Mouse (Mus musculus): ENCODE results near the gene Wasf2. TPM values are rescaled to one million over a fixed set of nuclear protein-coding genes. Genes with fewer than 3 reads are reported as not detected.

Wasf2 gene
- total RNA-seq, 2 experiments from 2014 or later: 21.5 to 30.3 TPM

GRCm38 (mm10) chr4:133118775-133119375 lies 11.4 kb upstream of the Wasf2 start:
- no peak for DNase-seq (ENCODE audit: low spot score in 2 of 2)
- intact Hi-C loops (cut with DNase I): loop anchor here (10.0 kb wide), 1 partner anchor 174 kb away; no protein-coding TSS in a partner anchor

DNA sequence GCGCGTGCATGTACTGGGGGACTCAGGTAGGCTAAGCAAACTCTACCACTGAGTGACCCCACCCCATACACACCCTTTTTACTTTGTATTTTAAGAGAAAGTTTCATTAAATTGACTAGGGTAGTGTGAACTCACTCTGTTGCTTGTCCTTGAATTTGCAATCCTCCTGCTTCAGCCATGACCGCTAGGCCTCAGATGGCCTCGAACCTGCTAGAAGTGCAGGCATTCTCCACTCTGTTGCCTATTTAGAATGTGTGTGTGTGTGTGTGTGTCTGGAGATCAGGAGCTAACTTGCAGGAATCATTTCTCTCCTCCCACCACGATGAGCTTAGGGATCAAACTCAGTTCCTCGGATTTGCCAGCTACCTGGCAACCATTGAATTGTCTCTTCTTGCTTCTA lies 10.7 kb upstream of the Wasf2 start:
- DNase-seq (ENCODE audit: low spot score in 2 of 2): no peak
- intact Hi-C loops (cut with DNase I): loop anchor here (10.0 kb wide), 1 partner anchor 175 kb away; no protein-coding TSS in a partner anchor

DNA sequence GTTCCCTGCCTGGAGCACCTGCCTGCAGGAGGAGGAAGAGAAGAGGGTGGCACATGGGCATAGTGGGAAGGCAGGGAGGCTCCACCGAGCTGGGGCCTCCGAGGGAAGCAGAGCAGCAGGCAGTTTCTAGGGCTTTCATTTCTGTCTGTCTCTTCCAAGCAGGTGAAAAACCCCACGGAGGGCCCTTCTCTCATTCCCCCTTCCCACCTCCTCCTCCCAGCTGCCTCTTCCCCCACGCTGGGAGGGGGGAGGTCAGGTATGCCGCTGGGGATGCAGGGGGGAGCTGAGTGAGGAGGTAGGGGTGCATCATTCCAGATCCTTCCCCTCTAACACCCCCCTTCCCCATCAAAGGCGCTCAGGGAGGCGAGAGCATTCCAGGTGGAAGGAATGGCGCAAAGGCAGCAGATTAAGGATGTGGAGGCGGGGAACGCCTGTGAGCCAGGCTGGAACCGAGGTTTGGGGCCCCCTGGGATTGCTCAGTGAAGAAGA lies 9.4 kb upstream of the Wasf2 start:
- intact Hi-C loops (cut with DNase I): no loop called here
- peak in 1 of 2 experiments; percentile 30 for DNase-seq (ENCODE audit: low spot score in 2 of 2)

DNA sequence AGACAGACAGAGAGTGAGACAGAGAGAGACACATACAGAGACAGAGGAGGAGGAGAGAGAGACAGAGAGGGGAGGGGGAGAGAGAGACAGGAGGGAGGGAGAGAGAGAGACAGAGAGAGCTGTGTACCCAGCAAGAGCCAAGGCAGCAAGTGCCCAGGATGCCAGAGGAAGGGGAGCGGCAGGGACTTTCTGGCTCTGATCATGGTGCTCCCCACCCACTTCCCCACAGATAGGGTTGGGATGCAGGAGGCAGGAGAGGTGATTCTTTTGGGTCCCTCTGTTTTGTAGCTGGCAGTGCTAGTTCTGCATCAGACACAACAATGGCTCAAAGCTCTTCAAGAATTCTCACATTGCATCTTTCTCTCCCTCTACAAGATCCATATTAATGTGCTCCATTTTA lies 8.9 kb upstream of the Wasf2 start:
- no peak for DNase-seq (ENCODE audit: low spot score in 2 of 2)
- intact Hi-C loops (cut with DNase I): no loop called here

- intact Hi-C loops (cut with DNase I): no loop called here
- DNase-seq (ENCODE audit: low spot score in 2 of 2): no peak
Observed at GRCm38 (mm10) chr4:133121974-133122637, 8.2 kb upstream of the Wasf2 start.

DNA sequence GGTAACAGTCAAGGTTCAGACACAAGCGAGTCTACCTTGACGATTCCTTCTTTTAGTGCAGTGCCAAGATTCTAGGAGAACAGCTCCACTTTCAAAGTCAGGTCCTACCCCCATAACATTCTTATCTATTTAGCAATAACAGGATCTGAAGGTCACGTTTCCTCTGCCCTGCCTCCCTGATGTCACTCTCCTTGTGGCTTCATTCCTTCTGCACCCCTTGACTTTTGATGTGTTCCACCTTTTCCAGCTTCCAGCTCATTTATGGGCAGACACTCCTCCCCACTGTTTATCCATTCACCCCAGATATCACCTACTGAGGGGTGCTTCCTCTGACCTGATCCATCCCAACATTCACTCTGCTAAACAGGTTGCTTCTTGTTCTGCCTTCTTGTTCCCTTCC lies 3.2 kb upstream of the Wasf2 start:
- intact Hi-C loops (cut with DNase I): loop anchor here (5.0 kb wide), 1 partner anchor 115 kb away; the partner anchor contains the start of gene Ahdc1
- DNase-seq (ENCODE audit: low spot score in 2 of 2): no peak

DNA sequence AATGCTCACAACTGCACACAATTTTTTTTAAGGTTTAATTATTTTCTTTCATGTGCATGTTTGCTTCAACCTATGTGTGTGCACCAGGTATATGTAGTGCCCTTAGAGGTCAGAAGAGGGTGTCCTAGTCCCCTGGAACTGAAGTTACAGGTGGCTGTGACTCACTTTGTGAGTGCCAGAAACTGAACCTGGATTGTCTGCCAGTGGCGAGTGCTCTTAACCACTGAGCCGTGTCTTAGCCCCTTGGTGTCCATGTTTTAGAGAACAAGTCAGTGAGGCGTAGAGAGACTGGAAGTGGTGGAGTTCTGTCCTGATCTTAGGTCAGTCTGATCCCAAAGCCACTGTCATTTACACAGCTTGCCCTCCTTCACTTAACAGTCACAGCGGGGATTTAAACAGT lies 2.4 kb upstream of the Wasf2 start:
- intact Hi-C loops (cut with DNase I): loop anchor here (5.0 kb wide), 1 partner anchor 116 kb away; the partner anchor contains the start of gene Ahdc1
- no peak for DNase-seq (ENCODE audit: low spot score in 2 of 2)

- intact Hi-C loops (cut with DNase I): loop anchor here (5.0 kb wide), 1 partner anchor 117 kb away; the partner anchor contains the start of gene Ahdc1
- no peak for DNase-seq (ENCODE audit: low spot score in 2 of 2)
Observed at GRCm38 (mm10) chr4:133129391-133129790, 914 bp upstream of the Wasf2 start.

DNA sequence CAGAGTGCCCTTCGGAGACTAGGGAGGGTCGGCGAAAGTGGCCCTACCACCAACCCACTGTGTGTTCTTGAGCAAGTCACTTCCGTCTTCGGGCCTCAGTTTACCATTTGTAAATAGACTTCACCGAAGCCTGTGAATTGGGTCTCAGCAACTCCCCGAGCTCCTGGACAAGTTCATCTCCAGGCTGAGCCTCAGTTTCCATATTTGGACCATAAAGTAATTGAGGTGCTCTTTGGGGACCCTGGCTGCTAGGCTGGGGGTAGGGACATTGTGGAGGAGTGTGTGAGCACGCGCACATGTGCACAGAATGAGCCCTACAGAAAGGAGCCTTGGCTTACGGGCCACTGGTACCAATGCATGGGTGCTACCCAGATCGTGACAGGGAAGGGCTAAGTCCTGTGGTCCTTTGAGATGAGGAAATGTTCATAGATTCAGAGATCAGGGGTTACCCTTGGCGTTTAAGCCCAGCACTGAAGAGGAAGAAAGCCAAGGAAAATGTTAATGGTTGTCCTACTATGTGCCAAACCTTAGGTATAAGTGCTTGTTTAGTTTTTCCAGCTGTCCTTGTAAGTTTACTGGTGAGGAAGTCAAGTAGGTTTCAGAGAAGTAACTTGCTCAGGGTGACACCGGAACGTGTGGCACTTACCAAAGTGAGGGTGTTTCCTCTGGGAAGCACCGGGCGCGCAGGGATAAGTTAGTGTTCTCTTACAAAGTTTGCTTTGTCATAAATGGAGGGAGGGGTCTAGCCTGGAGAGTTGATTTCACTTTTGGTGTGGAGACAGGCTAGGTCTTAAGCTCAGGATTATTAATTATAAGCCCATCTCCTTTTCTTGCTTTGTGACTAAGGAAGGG lies 811 bp downstream of the Wasf2 start:
- DNase-seq (ENCODE audit: low spot score in 2 of 2): no peak
- intact Hi-C loops (cut with DNase I): loop anchor here (5.0 kb wide), 2 partner anchors 46 to 66 kb away; no protein-coding TSS in a partner anchor

- intact Hi-C loops (cut with DNase I): loop anchor here (2.0 to 5.0 kb wide), 3 partner anchors 45 to 75 kb away; no protein-coding TSS in a partner anchor
Observed at GRCm38 (mm10) chr4:133132027-133132426, 1.7 kb downstream of the Wasf2 start.

GRCm38 (mm10) chr4:133136946-133137345 lies 6.6 kb downstream of the Wasf2 start:
- intact Hi-C loops (cut with DNase I): no loop called here
- no peak for DNase-seq (ENCODE audit: low spot score in 2 of 2)

More at GRCm38 (mm10) chr4:133132027-133132426, 1.7 kb downstream of the Wasf2 start:
- no peak for DNase-seq (ENCODE audit: low spot score in 2 of 2)

DNA sequence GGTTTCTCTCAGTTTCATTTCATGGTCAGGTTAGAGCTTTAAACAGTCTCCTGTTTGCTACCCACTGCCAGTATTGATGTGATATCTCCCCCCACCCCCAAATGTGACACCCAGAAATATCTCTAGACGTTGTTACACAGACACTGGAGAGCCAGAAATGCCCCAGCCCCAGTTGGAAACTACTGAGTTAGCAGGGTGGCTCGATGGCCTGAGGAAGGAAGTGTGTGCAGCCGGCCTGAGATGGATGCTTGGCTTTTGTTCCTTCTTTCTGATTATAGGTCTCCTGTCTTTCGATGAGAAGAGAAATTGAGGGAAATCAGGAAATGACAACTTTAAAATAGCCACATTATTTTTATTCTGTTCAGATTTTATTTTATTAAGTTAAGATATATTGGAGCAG lies 8.7 kb downstream of the Wasf2 start:
- intact Hi-C loops (cut with DNase I): no loop called here
- DNase-seq (ENCODE audit: low spot score in 2 of 2): no peak

GRCm38 (mm10) chr4:133155006-133155405 lies 24.7 kb downstream of the Wasf2 start:
- DNase-seq (ENCODE audit: low spot score in 2 of 2): no peak
- intact Hi-C loops (cut with DNase I): no loop called here

GRCm38 (mm10) chr4:133155726-133156125 lies 25.4 kb downstream of the Wasf2 start:
- no peak for DNase-seq (ENCODE audit: low spot score in 2 of 2)
- intact Hi-C loops (cut with DNase I): no loop called here

DNA sequence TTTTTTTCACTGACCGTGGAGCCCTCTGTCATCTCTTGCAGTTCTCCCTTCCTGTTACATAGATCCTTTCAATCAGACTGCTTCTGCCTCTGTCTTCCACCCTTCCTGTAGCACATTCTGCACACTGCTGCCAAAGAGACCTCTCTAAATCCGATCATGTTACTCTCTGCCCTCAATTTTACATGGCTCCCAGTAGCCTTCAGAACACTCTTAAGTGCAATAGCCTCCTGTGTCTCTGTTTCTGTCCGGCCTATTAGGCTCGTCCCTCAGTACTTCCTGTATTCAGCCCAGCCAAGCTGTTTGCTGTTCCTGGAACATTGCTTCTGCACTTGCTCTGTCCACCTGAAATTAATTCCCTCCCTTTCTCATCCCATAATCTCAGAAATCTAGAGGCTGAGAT lies 26.1 kb downstream of the Wasf2 start:
- intact Hi-C loops (cut with DNase I): no loop called here
- no peak for DNase-seq (ENCODE audit: low spot score in 2 of 2)

GRCm38 (mm10) chr4:133156831-133157230 lies 26.5 kb downstream of the Wasf2 start:
- intact Hi-C loops (cut with DNase I): no loop called here
- no peak for DNase-seq (ENCODE audit: low spot score in 2 of 2)

- DNase-seq (ENCODE audit: low spot score in 2 of 2): no peak
- intact Hi-C loops (cut with DNase I): no loop called here
Observed at GRCm38 (mm10) chr4:133159127-133159526, 28.8 kb downstream of the Wasf2 start.

DNA sequence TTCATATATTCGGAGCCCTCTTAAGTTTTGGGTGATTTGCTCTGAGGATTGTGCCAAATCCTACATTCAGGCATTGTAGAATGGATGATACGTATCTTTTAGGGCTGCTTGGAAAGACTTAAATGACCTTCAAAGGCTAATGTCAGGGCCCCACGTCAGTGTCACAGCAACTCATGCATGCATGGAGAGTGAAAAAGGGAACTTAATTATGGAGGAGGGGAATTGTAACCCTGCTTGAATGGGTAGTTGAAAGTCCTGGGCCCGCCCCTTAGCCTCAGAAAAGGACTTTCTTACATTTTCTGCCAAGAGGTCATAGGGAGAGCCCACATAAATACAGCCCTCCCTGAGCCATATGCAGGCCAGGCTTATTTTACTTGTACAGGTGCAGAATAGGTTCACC lies 29.3 kb downstream of the Wasf2 start:
- intact Hi-C loops (cut with DNase I): no loop called here

GRCm38 (mm10) chr4:133160211-133160610 lies 29.9 kb downstream of the Wasf2 start:
- intact Hi-C loops (cut with DNase I): no loop called here

More for the DNA sequence above, 29.3 kb downstream of the Wasf2 start:
- no peak for DNase-seq (ENCODE audit: low spot score in 2 of 2)

GRCm38 (mm10) chr4:133160821-133161220 lies 30.5 kb downstream of the Wasf2 start:
- no peak for DNase-seq (ENCODE audit: low spot score in 2 of 2)
- intact Hi-C loops (cut with DNase I): no loop called here

More at GRCm38 (mm10) chr4:133160211-133160610, 29.9 kb downstream of the Wasf2 start:
- no peak for DNase-seq (ENCODE audit: low spot score in 2 of 2)
